In the genomic region with DNA sequence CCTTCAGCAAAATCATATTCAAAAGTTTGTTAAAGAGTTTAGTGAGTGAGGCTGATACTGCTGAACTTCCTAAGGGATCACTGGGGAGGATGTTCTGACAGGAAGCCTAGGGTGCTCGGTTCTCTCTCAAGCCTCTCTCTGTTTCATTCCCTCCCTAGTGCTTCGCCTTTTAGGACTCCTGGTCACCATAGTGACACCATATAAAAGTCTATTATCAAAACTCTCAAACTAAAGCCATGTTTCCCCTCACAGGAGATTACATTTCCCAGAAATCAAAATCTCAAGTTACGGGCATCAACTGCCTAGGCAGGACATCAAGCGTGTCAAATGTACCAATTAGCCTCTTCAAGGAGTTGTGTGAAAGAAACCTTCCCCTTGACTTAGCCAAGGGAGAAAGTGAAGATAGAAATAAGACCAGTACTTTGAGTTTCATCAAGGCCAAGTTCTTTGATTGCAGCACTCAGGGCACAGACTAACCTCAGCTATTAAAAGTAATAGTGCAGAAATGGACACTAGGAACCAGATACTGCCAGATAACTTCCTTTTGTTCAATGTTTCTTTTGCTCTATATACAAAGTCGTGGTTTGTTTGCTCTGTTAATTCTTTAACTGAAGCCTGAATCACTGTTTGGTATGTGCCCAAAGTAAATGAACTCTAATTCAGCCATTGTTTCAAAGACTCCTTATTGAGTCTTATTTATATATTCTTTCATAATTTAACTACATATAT, we compare ENCODE assay signal across 25 mouse cellular contexts.
DNase-seq lines count a peak whose midpoint lies in the region; ATAC-seq and TF ChIP-seq lines count a peak whose summit lies in the region.
"Had no signal": no experiment of that assay in that cellular context is flagged by ENCODE, and none has a peak within 500 bp of the region (broad histone marks: within the 10 kb centered on the region; RNA-seq: fewer than 3 reads in every experiment).

No protein-coding gene starts in this region.

- H3K4me2 ChIP-seq in kidney, embryonic 14.5 days (replicated peaks; ENCODE audit: low read depth, low read length) = no peak overlapping the region
- H3K4me2 ChIP-seq in kidney, postnatal 0 days (ENCODE audit: low read length) = no peak overlapping the region
- no peak overlapping the region for H3K4me2 ChIP-seq in embryonic facial prominence, embryonic 14.5 days (ENCODE audit: low read depth, low read length)
- H3K4me2 ChIP-seq in midbrain, embryonic 14.5 days (ENCODE audit: low read length) = no peak overlapping the region
- H3K4me2 ChIP-seq: embryonic facial prominence, embryonic 12.5 days; forebrain, embryonic 12.5 days; forebrain, embryonic 15.5 days; heart, embryonic 12.5 days; heart, embryonic 15.5 days; hindbrain, embryonic 13.5 days had no signal

- peak; percentile 84 for ATAC-seq in kidney, embryonic 14.5 days (ENCODE audit: low FRiP score, low TSS enrichment)
- ATAC-seq in kidney, postnatal 0 days (replicated peaks; ENCODE audit: low FRiP score, low read depth) = peak; percentile 52
- no peak for ATAC-seq in embryonic facial prominence, embryonic 14.5 days (ENCODE audit: low read depth)
- ATAC-seq in midbrain, embryonic 14.5 days (ENCODE audit: low FRiP score, low TSS enrichment) = no peak
- ATAC-seq: CD4-positive, CD25-positive, alpha-beta regulatory T cell, adult 4 months; forebrain, embryonic 15.5 days; hindbrain, embryonic 16.5 days had no signal

- no peaks in the 10 kb centered on the region for H3K9me3 ChIP-seq in kidney, embryonic 14.5 days (ENCODE audit: control insufficient read depth, low read length)
- no peaks in the 10 kb centered on the region for H3K9me3 ChIP-seq in kidney, postnatal 0 days (replicated peaks; ENCODE audit: low read length)
- no peaks in the 10 kb centered on the region for H3K9me3 ChIP-seq in embryonic facial prominence, embryonic 14.5 days (ENCODE audit: control insufficient read depth, low read length)
- H3K9me3 ChIP-seq in midbrain, embryonic 14.5 days (ENCODE audit: control insufficient read depth, low read length) = no peaks in the 10 kb centered on the region
- H3K9me3 ChIP-seq: embryonic facial prominence, embryonic 12.5 days; forebrain, embryonic 12.5 days; forebrain, embryonic 15.5 days; heart, embryonic 15.5 days; hindbrain, embryonic 10.5 days; hindbrain, embryonic 13.5 days had no signal

- no peaks in the 10 kb centered on the region for H3K4me1 ChIP-seq in kidney, embryonic 14.5 days (ENCODE audit: control insufficient read depth, insufficient read depth, low read length)
- no peaks in the 10 kb centered on the region for H3K4me1 ChIP-seq in kidney, postnatal 0 days (replicated peaks; ENCODE audit: insufficient read depth, low read length)
- no peaks in the 10 kb centered on the region for H3K4me1 ChIP-seq in kidney, adult 2 months (ENCODE audit: control insufficient read depth, insufficient read depth, low read length)
- H3K4me1 ChIP-seq in embryonic facial prominence, embryonic 14.5 days (ENCODE audit: control insufficient read depth, insufficient read depth, low read length) = 0 out of 2 replicates have a peak, but pooled peaks cover 2% of the 10 kb centered on the region
- no peaks in the 10 kb centered on the region for H3K4me1 ChIP-seq in midbrain, embryonic 14.5 days (ENCODE audit: control insufficient read depth, insufficient read depth, low read length)
- H3K4me1 ChIP-seq: embryonic facial prominence, embryonic 12.5 days; forebrain, embryonic 12.5 days; forebrain, embryonic 15.5 days; heart, embryonic 12.5 days; heart, embryonic 15.5 days; hindbrain, embryonic 10.5 days; hindbrain, embryonic 13.5 days had no signal

- WGBS in kidney, embryonic 14.5 days = 35% methylated on average over 5 of the region's 5 CpGs
- 37% methylated on average over 5 of the region's 5 CpGs for WGBS in kidney, postnatal 0 days
- WGBS in kidney, adult 2 months = 39% methylated on average over 5 of the region's 5 CpGs
- WGBS in embryonic facial prominence, embryonic 14.5 days = 53% methylated on average over 5 of the region's 5 CpGs
- 45% methylated on average over 5 of the region's 5 CpGs for WGBS in midbrain, embryonic 14.5 days

- H3K27ac ChIP-seq in kidney, embryonic 14.5 days (ENCODE audit: low read depth, low read length) = no peak overlapping the region
- no peak overlapping the region for H3K27ac ChIP-seq in kidney, postnatal 0 days
- no peak overlapping the region for H3K27ac ChIP-seq in kidney, adult 2 months (ENCODE audit: insufficient read depth, low read depth, low read length)
- H3K27ac ChIP-seq in embryonic facial prominence, embryonic 14.5 days (replicated peaks; ENCODE audit: low read depth, low read length) = no peak overlapping the region
- H3K27ac ChIP-seq in midbrain, embryonic 14.5 days (replicated peaks; ENCODE audit: low read depth, low read length) = no peak overlapping the region
- H3K27ac ChIP-seq: embryonic facial prominence, embryonic 12.5 days; forebrain, embryonic 12.5 days; forebrain, embryonic 15.5 days; heart, embryonic 15.5 days; hindbrain, embryonic 10.5 days; hindbrain, embryonic 13.5 days had no signal

- no peaks in the 10 kb centered on the region for H3K36me3 ChIP-seq in kidney, embryonic 14.5 days (ENCODE audit: control insufficient read depth, insufficient read depth, low read length)
- H3K36me3 ChIP-seq in kidney, postnatal 0 days (ENCODE audit: insufficient read depth, low read length) = no peaks in the 10 kb centered on the region
- no peaks in the 10 kb centered on the region for H3K36me3 ChIP-seq in kidney, adult 2 months (ENCODE audit: control insufficient read depth, insufficient read depth, low read length)
- H3K36me3 ChIP-seq in embryonic facial prominence, embryonic 14.5 days (ENCODE audit: control insufficient read depth, insufficient read depth, low read length) = no peaks in the 10 kb centered on the region
- H3K36me3 ChIP-seq in midbrain, embryonic 14.5 days (ENCODE audit: control insufficient read depth, insufficient read depth, low read length) = no peaks in the 10 kb centered on the region
- H3K36me3 ChIP-seq: embryonic facial prominence, embryonic 12.5 days; forebrain, embryonic 12.5 days; forebrain, embryonic 15.5 days; heart, embryonic 12.5 days; heart, embryonic 15.5 days; hindbrain, embryonic 10.5 days; hindbrain, embryonic 13.5 days had no signal

- no peak for DNase-seq in kidney, postnatal 10 days
- DNase-seq in kidney, postnatal 0 days (ENCODE audit: low spot score) = peak; percentile 75
- no peak for DNase-seq in kidney, adult 2 months
- DNase-seq in embryonic facial prominence, embryonic 14.5 days (ENCODE audit: low spot score) = peak; percentile 8
- DNase-seq in midbrain, embryonic 14.5 days = no peak
- DNase-seq: adrenal gland, postnatal 10 days; adrenal gland, postnatal 36 days; cerebellum, adult 18-20 months; cerebellum, adult 9-10 months; cerebellum, postnatal 14 days; gastrocnemius, postnatal 25 days; heart, adult 18-20 months; heart, postnatal 10 days; heart, postnatal 36 days had no signal

- no peaks in the 10 kb centered on the region for H3K27me3 ChIP-seq in kidney, embryonic 14.5 days (ENCODE audit: control insufficient read depth, insufficient read depth, low read length)
- no peaks in the 10 kb centered on the region for H3K27me3 ChIP-seq in kidney, postnatal 0 days (ENCODE audit: insufficient read depth, low read length)
- no peaks in the 10 kb centered on the region for H3K27me3 ChIP-seq in kidney, adult 2 months (replicated peaks; ENCODE audit: control insufficient read depth, insufficient read depth, low read length)
- H3K27me3 ChIP-seq in embryonic facial prominence, embryonic 14.5 days (replicated peaks; ENCODE audit: control insufficient read depth, insufficient read depth, low read length) = no peaks in the 10 kb centered on the region
- no peaks in the 10 kb centered on the region for H3K27me3 ChIP-seq in midbrain, embryonic 14.5 days (ENCODE audit: control insufficient read depth, insufficient read depth, low read length)
- H3K27me3 ChIP-seq: embryonic facial prominence, embryonic 12.5 days; forebrain, embryonic 12.5 days; forebrain, embryonic 15.5 days; heart, embryonic 12.5 days; heart, embryonic 15.5 days; hindbrain, embryonic 13.5 days had no signal

- no peak overlapping the region for H3K4me3 ChIP-seq in kidney, embryonic 14.5 days (ENCODE audit: low read length)
- H3K4me3 ChIP-seq in kidney, postnatal 0 days (replicated peaks; ENCODE audit: low read depth, low read length) = no peak overlapping the region
- H3K4me3 ChIP-seq in kidney, adult 2 months (ENCODE audit: insufficient read depth, low read depth, low read length) = no peak overlapping the region
- no peak overlapping the region for H3K4me3 ChIP-seq in embryonic facial prominence, embryonic 14.5 days (ENCODE audit: low read depth, low read length)
- no peak overlapping the region for H3K4me3 ChIP-seq in midbrain, embryonic 14.5 days (replicated peaks; ENCODE audit: low read depth, low read length)
- H3K4me3 ChIP-seq: embryonic facial prominence, embryonic 12.5 days; erythroblast, embryonic 14.5 days; forebrain, embryonic 12.5 days; forebrain, embryonic 15.5 days; heart, embryonic 12.5 days; heart, embryonic 15.5 days; hindbrain, embryonic 10.5 days; hindbrain, embryonic 13.5 days had no signal

- no peak for TF ChIP-seq CTCF in kidney, postnatal 0 days (IDR thresholded peaks at IDR 0.05; ENCODE audit: low read depth)
- no peak for TF ChIP-seq CTCF in kidney, adult 2 months (conservative IDR thresholded peaks at IDR 0.05; ENCODE audit: insufficient read depth, insufficient read length, low read depth, low read length)

- no peak for TF ChIP-seq POLR2A in kidney, adult 2 months (IDR thresholded peaks at IDR 0.05; ENCODE audit: low read depth, low read length)

- H3K9ac ChIP-seq in kidney, embryonic 14.5 days (ENCODE audit: low read depth, low read length) = no peak overlapping the region
- no peak overlapping the region for H3K9ac ChIP-seq in kidney, postnatal 0 days (ENCODE audit: low read depth, low read length)
- no peak overlapping the region for H3K9ac ChIP-seq in embryonic facial prominence, embryonic 14.5 days (ENCODE audit: low read depth, low read length)
- H3K9ac ChIP-seq in midbrain, embryonic 14.5 days (replicated peaks; ENCODE audit: low read length) = no peak overlapping the region
- H3K9ac ChIP-seq: embryonic facial prominence, embryonic 12.5 days; forebrain, embryonic 12.5 days; forebrain, embryonic 15.5 days; heart, embryonic 12.5 days; heart, embryonic 15.5 days; hindbrain, embryonic 13.5 days had no signal

Comparison
In these comparisons a context has a peak if more than half of its experiments do, and no peak if none do; other contexts are left out.
1. DNase-seq: peak in kidney, postnatal 0 days (single experiment) and embryonic facial prominence, embryonic 14.5 days (single experiment); none in kidney, postnatal 10 days (single experiment), kidney, adult 2 months (single experiment) and midbrain, embryonic 14.5 days (single experiment).
2. ATAC-seq: peak in kidney, embryonic 14.5 days (single experiment) and kidney, postnatal 0 days (single experiment); none in embryonic facial prominence, embryonic 14.5 days (single experiment) and midbrain, embryonic 14.5 days (single experiment).